Mouse (Mus musculus): ENCODE results near the gene Ano1. TPM values are rescaled to one million over a fixed set of nuclear protein-coding genes. Genes with fewer than 3 reads are reported as not detected.

The Ano1 gene
- polyA plus RNA-seq, 1 experiment from 2014 or later, result 28.7 TPM

DNA sequence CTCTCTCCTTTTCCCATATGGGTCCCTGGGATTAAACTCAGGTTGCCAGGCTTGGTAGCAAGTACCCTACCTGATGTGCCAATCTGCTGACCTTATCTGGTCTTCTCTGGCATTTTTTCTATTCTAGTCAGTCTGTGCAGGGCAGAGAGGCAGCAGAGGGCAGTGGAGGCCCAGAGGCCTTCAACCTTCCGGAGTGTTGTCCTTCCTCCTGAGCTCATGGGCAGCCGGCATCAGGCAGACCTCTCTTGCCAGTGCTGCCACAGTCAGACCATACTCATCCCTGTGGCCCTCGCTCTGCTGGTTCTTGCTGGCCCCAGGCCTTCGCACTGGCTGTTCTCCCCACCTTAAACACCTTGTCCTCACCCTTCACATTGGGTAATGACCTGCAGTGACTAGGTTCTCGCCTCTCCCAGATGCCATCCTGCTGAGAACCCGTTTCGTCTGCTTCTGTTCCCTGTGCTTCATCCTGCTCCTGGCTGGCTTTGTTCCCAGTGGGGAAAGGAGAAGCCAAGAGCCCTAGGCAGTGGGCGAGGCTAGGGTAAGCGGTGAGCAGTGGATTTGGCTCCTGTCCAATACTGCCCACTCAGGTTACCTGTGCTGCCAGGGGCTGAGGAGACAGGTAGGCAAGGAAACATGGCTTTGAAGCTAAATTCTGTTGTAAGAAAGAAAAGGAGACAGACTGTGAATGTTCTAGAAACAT is 188.2 kb downstream of the Ano1 start:
- ATAC-seq (ENCODE audit: low FRiP score, low read depth), result no peak
- Histone ChIP-seq H3K36me3 (no peaks in the 10 kb centered on the region), H3K27me3 (peaks cover 33% of the 10 kb centered on the region), H3K27ac (replicated peaks) (no peak overlapping the region), H3K4me3 (no peak overlapping the region), H3K4me2 (replicated peaks) (no peak overlapping the region), H3K9ac (replicated peaks) (no peak overlapping the region), H3K4me1 (peaks cover 4% of the 10 kb centered on the region; the same call in 1 of the 2 replicates), H3K9me3 (no peaks in the 10 kb centered on the region)
- 63% methylated on average over 9 of the region's 9 CpGs for WGBS

DNA sequence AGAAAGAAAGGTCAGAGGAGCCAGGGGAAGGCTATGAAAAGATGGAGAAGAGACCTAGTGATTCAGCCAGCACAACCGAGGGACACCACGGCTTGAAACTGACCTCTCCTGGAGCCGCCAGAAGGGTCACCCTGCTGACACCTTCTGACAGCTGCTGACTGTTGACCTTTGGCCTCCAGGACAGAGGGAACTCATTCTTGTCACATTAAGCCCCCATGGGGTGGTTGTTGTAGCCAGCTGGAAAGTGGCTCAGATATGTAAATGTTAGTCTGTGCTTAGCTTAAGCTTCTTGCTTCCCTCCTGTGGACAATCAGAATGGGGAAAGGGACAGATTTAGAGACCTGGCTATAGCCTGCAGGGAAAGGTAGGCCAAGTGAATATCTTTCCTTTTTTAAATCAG is 189.8 kb downstream of the Ano1 start:
- no peak for ATAC-seq (ENCODE audit: low FRiP score, low read depth)
- Histone ChIP-seq H3K4me2 (replicated peaks) (no peak overlapping the region), H3K27ac (replicated peaks) (no peak overlapping the region), H3K9ac (replicated peaks) (no peak overlapping the region), H3K4me3 (no peak overlapping the region), H3K36me3 (no peaks in the 10 kb centered on the region), H3K4me1 (peaks cover 4% of the 10 kb centered on the region; the same call in 1 of the 2 replicates), H3K27me3 (peaks cover 28% of the 10 kb centered on the region), H3K9me3 (no peaks in the 10 kb centered on the region)
- WGBS, result 3% methylated on average over 3 of the region's 3 CpGs

DNA sequence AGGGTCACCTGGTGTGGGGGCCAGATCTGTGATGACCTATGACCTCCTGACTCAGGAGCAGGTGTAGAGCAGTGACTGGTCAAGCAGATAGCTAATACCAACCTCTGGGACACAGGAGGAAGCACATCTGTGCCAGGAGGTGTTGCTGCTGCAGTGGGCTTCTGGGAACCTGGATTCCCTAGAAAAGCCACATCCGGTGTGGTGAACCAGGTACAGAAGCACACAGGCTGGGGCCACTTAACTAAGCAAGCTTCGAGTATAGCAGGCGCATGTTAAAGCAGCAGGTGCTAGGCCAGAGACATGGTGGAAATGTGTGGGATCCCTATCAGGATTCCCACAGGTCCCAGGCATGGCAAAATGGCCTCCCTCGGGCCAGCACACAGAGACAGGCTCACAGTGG is 191.2 kb downstream of the Ano1 start:
- H3K27ac ChIP-seq (replicated peaks), result no peak overlapping the region
- H3K4me3 ChIP-seq, result no peak overlapping the region
- no peaks in the 10 kb centered on the region for H3K9me3 ChIP-seq
- no peaks in the 10 kb centered on the region for H3K36me3 ChIP-seq
- ATAC-seq (ENCODE audit: low FRiP score, low read depth), result no peak
- no peak overlapping the region for H3K4me2 ChIP-seq (replicated peaks)
- 83% methylated on average over 4 of the region's 4 CpGs for WGBS
- peaks cover 30% of the 10 kb centered on the region for H3K27me3 ChIP-seq
- H3K9ac ChIP-seq (replicated peaks), result no peak overlapping the region
- H3K4me1 ChIP-seq, result peaks cover 4% of the 10 kb centered on the region; the same call in 1 of the 2 replicates

DNA sequence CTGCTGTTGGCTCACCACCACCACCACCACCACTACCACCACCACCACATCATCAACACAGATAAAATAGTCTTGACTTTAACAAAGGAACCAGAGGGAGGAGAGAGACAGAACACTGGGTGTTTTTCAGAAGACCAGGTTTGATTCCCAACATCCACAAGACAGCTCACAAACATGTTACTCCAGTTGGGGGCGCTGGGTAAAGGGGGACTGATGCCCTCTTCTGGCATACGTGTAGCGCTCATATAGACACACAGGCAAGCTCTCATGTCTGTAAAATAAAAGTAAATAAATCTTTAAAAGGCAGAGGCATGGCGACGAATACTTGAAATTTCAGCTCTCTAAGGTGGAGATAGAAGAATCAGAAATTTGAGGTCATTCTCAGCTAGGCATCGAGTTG is 193.2 kb downstream of the Ano1 start:
- no peak for ATAC-seq (ENCODE audit: low FRiP score, low read depth)
- H3K9ac ChIP-seq (replicated peaks), result no peak overlapping the region
- peaks cover 7% of the 10 kb centered on the region; the same call in 1 of the 2 replicates for H3K4me1 ChIP-seq
- H3K27ac ChIP-seq (replicated peaks), result no peak overlapping the region
- H3K4me3 ChIP-seq, result no peak overlapping the region
- 53% methylated on average over 6 of the region's 6 CpGs for WGBS
- H3K36me3 ChIP-seq, result no peaks in the 10 kb centered on the region
- no peaks in the 10 kb centered on the region for H3K9me3 ChIP-seq
- H3K27me3 ChIP-seq, result peaks cover 21% of the 10 kb centered on the region
- H3K4me2 ChIP-seq (replicated peaks), result no peak overlapping the region

DNA sequence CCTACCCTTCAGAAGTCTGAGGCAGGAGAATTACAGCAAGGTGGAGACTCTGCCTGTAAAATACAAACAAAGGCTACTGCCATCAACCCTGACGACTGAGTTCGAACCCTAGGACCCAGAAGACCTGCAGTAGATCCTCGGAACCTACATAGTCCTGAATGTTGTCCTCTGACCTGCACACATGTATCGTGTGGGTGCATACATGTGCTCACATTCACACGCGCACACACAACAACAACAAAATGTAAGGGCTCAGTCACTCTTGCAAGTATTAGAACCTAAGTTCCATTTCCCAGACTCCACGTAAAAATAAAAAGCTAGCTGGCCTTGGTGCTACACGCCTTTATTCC is 197.7 kb downstream of the Ano1 start:
- Histone ChIP-seq H3K27ac (replicated peaks) (peak overlapping the region; percentile 64), H3K4me1 (peaks cover 25% of the 10 kb centered on the region), H3K4me2 (replicated peaks) (peak overlapping the region; percentile 83), H3K27me3 (peaks cover 18% of the 10 kb centered on the region), H3K9me3 (no peaks in the 10 kb centered on the region), H3K4me3 (peak overlapping the region; percentile 75), H3K36me3 (peaks cover 31% of the 10 kb centered on the region), H3K9ac (replicated peaks) (peak overlapping the region; percentile 92)
- WGBS, result 29% methylated on average over 8 of the region's 8 CpGs
- ATAC-seq (ENCODE audit: low FRiP score, low read depth), result peak; percentile 65; the same call in 1 of the 2 replicates

DNA sequence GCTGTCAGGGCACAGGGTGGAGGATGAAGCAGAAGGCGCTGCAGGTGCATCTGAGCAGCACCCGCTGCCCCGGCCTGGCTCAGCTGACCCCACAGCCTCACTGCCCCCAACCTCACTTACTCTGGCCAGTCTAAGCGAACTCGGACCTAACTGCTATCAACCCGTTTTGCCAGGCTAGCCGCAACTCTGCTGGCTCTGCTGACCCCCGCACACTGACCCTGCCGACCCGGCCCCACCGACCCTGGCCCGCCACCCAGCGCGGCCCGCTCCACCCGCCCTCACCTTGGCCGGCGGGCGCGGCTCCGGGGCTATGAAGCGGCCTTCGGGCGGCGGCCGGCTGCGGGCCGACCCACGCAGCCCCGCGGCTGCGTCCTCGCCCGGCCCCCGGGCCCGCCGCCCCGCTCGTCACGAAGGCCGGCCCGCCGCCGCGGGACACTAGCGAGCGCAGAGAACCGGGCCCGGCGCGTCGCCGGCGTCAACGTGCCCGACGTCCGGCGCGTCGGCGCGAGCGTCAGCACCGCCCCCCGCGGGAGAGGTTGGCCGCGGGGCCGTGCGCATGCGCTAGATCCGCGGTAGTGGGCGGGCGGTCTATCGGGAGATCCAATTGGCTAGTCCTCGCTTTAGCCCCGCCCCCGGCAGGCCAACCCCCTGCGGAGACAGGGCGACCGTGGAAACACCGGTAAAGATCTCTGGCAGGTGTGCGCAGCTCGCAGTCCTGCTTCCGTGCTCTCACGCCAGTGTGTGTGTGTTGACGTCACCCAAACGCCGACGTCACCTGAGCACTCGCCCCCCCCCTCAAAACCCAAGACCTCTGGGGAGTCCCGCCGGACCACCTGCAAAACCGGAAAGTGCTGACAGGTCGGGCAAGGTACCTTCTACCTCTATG is 198.3 kb downstream of the Ano1 start, which contains the start of gene Ppfia1:
Gene Ppfia1, minus strand, starts transcription at position 493 of the 886 bp plus-strand sequence.
- peak within 1 kb of the TSS; percentile 83 for H3K4me2 ChIP-seq (replicated peaks)
- no peaks in the 10 kb centered on the region for H3K9me3 ChIP-seq
- H3K4me3 ChIP-seq, result peak within 1 kb of the TSS; percentile 75
- H3K27ac ChIP-seq (replicated peaks), result peak within 1 kb of the TSS; percentile 64
- peaks cover 25% of the 10 kb centered on the region for H3K4me1 ChIP-seq
- H3K27me3 ChIP-seq, result peaks cover 18% of the 10 kb centered on the region
- peak within 1 kb of the TSS; percentile 92 for H3K9ac ChIP-seq (replicated peaks)
- ATAC-seq (ENCODE audit: low FRiP score, low read depth), result peak; percentile 91
- under 1% methylated on average over 97 of the region's 97 CpGs for WGBS
- peaks cover 35% of the 10 kb centered on the region for H3K36me3 ChIP-seq

DNA sequence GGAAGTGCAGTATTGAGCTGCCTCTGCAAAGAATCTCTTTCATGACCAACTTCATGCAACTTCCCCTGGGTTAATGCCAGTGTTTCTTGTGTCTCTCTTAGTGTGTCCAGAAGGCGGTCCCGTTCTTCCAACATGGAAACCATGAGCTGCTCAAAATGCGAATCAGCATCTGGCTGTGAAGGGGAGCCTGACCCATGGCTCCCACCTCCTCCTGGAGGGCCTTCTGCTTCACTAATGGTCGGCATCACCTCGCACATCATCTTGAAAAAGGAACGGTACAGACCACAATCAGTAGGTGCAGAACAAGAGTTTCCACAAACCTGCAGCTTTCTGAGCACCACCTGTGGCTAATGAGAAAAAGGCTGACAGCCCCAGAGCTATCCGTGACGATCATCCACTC is 199.5 kb downstream of the Ano1 start:
- no peak for ATAC-seq (ENCODE audit: low FRiP score, low read depth)
- Histone ChIP-seq H3K9me3 (no peaks in the 10 kb centered on the region), H3K4me2 (replicated peaks) (peak overlapping the region; percentile 83), H3K9ac (replicated peaks) (peak overlapping the region; percentile 92), H3K27ac (replicated peaks) (no peak overlapping the region), H3K27me3 (peaks cover 18% of the 10 kb centered on the region), H3K4me3 (peak overlapping the region; percentile 75), H3K4me1 (peaks cover 25% of the 10 kb centered on the region), H3K36me3 (peaks cover 38% of the 10 kb centered on the region)
- 88% methylated on average over 8 of the region's 8 CpGs for WGBS

DNA sequence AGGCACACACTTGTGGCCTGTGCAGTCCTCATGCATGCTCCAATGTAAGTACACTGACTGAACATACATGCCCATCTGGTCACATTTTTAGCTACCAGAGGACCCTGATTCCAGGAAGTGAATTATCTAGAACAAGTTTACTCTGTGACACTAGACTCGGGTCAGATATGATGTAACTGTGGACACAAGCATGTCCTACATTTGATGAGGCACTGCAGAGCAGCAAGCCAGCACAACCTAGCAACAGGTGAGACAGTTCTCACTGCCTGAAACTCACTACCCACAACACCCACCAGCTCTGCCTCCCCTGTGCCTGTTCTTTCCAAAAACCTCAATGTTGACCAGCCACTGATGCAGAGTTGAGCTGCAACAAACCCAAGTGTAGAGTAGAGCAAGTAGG is 201.0 kb downstream of the Ano1 start:
- peaks cover 42% of the 10 kb centered on the region for H3K36me3 ChIP-seq
- no peak for ATAC-seq (ENCODE audit: low FRiP score, low read depth)
- no peaks in the 10 kb centered on the region for H3K9me3 ChIP-seq
- H3K4me3 ChIP-seq, result no peak overlapping the region
- H3K27ac ChIP-seq (replicated peaks), result no peak overlapping the region
- peaks cover 12% of the 10 kb centered on the region for H3K27me3 ChIP-seq
- peaks cover 26% of the 10 kb centered on the region for H3K4me1 ChIP-seq
- H3K9ac ChIP-seq (replicated peaks), result no peak overlapping the region
- 100% methylated on average over 1 of the region's 1 CpGs for WGBS
- H3K4me2 ChIP-seq (replicated peaks), result no peak overlapping the region

DNA sequence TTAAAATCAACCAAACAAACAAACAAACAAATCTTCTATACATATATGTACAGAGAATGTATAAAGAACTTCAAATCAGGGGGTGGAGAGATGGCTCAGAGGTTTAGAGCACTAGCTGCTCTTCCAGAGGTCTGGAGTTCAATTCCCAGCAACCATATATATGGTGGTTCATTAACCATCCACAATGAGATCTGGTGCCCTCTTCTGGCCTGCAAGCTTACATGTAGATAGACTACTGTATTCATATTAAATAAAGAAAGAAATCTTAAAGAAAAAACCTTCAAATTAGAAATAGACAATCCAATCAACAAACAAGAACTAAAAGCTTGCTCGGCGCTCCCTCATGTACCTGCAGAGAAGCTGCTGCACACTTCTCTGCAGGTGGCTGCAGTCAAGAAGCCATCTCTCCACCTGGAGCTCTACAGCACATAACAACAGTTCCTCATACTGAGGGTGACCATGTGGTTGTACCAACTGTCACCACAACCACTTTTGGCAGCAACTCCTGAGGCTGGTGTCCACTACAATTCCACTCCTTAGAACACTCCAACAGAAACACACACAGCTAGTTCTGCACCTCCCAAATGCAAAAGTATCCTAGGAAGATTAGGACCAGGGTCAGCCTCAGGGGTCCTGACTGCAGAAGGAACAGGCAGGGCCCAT is 201.7 kb downstream of the Ano1 start:
- WGBS, result 100% methylated on average over 2 of the region's 2 CpGs
- peaks cover 28% of the 10 kb centered on the region for H3K4me1 ChIP-seq
- H3K27ac ChIP-seq (replicated peaks), result no peak overlapping the region
- H3K4me3 ChIP-seq, result no peak overlapping the region
- H3K4me2 ChIP-seq (replicated peaks), result no peak overlapping the region
- peaks cover 4% of the 10 kb centered on the region for H3K27me3 ChIP-seq
- peaks cover 42% of the 10 kb centered on the region for H3K36me3 ChIP-seq
- ATAC-seq (ENCODE audit: low FRiP score, low read depth), result no peak
- no peaks in the 10 kb centered on the region for H3K9me3 ChIP-seq
- H3K9ac ChIP-seq (replicated peaks), result no peak overlapping the region

DNA sequence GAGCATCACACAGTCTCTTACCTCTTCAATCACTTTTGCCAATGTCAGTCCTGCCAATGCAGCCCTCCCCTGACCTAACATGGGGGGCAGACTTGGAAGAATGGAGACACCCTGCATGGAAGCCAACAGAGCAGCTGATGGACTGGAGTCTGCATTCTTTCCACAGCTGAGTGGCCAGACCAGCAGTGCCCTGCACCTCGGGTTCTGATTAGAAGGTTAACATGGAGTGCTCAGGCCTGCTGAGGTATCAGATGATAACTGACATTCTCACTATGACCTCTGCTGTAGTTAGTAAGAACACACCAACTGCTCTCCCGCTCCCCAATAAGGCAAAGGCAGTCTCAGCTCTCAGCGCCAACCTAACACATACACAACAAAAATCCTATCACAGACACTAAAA is 206.5 kb downstream of the Ano1 start:
- Histone ChIP-seq H3K27me3 (no peaks in the 10 kb centered on the region), H3K9me3 (no peaks in the 10 kb centered on the region), H3K4me2 (replicated peaks) (no peak overlapping the region), H3K36me3 (peaks cover 22% of the 10 kb centered on the region), H3K4me3 (no peak overlapping the region), H3K27ac (replicated peaks) (no peak overlapping the region), H3K4me1 (peaks cover 3% of the 10 kb centered on the region; the same call in 1 of the 2 replicates), H3K9ac (replicated peaks) (no peak overlapping the region)
- ATAC-seq (ENCODE audit: low FRiP score, low read depth), result no peak
- WGBS, result 91% methylated on average over 3 of the region's 3 CpGs

DNA sequence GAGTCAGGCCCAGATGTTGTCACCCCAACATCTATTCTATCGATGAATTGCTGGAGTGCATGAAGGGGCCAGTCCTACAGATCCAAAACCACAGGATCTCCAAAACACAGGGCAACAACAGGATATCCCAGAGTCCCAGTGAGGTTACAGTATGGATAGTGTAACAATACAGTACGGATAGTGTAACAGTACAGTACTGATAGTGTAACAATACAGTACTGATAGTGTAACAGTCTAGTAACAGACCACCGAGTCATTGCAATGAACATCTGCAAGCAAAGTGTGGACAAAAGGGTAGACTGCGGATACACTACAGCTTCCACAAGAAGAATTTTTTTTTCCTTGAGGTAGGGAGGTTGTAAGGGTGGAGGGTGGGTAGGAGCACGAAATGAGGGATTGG is 210.4 kb downstream of the Ano1 start:
- Histone ChIP-seq H3K4me1 (0 out of 2 replicates have a peak, but pooled peaks cover 11% of the 10 kb centered on the region), H3K4me2 (replicated peaks) (no peak overlapping the region), H3K36me3 (0 out of 2 replicates have a peak, but pooled peaks cover 3% of the 10 kb centered on the region), H3K9me3 (no peaks in the 10 kb centered on the region), H3K27me3 (no peaks in the 10 kb centered on the region), H3K27ac (replicated peaks) (no peak overlapping the region), H3K4me3 (no peak overlapping the region), H3K9ac (replicated peaks) (no peak overlapping the region)
- no peak for ATAC-seq (ENCODE audit: low FRiP score, low read depth)
- 93% methylated on average over 5 of the region's 5 CpGs for WGBS

DNA sequence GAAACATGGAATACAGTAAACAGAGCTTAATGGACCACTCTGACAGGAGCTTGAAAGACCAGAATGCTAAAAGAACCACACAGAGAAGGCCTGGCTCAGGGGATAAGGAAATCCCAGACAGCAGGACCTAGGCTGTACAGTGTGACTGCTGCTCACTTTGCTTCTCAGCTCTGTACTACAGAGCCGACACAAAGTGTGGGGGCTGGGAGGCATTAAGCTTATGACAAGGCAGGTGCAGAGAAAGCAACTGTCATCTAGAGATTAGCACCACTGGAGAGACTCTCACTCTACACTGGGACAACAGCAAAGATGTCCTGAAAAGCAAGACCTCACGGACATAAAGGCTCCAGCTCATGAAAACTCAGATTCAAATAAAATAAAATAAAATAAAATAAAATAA is 212.6 kb downstream of the Ano1 start:
- no peaks in the 10 kb centered on the region for H3K9me3 ChIP-seq
- H3K4me3 ChIP-seq, result no peak overlapping the region
- 0 out of 2 replicates have a peak, but pooled peaks cover 8% of the 10 kb centered on the region for H3K4me1 ChIP-seq
- no peak overlapping the region for H3K4me2 ChIP-seq (replicated peaks)
- ATAC-seq (ENCODE audit: low FRiP score, low read depth), result no peak
- H3K36me3 ChIP-seq, result no peaks in the 10 kb centered on the region
- no peak overlapping the region for H3K27ac ChIP-seq (replicated peaks)
- no peaks in the 10 kb centered on the region for H3K27me3 ChIP-seq
- 77% methylated on average over 2 of the region's 2 CpGs for WGBS
- H3K9ac ChIP-seq (replicated peaks), result no peak overlapping the region

Data from midbrain, embryonic 12.5 days (tissue).